Mouse (Mus musculus): ENCODE measurements around the gene Myo18a. TPM values are rescaled to one million over a fixed set of nuclear protein-coding genes. Genes with fewer than 3 reads are reported as not detected.

The Myo18a gene
- polyA plus RNA-seq, 1 experiment from 2014 or later = 17.3 TPM

DNA sequence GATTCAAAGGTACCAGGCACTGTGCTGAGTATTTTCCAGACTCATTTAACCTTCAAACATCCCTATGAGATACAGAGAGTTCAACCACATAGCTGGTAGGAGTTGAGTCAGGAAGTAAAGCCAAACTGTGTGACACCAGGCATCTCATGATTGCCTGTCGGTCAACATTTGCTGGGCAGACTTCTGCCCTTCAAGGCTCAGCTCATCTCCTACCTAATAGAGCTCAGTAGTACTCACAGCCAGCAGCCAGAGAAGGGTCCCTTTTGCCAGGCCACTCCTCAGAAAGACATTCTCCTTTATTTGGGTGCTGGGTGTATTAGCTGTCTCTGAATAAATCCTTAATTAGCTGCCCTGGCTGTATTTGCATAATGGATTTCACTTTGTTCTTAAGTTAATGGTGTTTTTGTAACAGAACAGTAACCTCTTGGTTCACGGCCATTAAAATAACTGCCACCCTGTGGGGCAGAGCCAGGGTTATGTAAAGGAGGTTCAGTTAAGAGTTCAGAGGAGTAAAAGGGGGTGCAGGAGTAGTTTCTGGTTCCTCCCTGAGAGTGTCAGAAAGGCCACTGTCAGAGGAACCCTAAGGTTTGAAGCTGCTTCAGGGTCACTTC is 127.7 kb downstream of the Myo18a start:
- Histone ChIP-seq H3K4me2 (no peak overlapping the region), H3K27ac (no peak overlapping the region), H3K4me1 (replicated peaks) (0 out of 2 replicates have a peak, but pooled peaks cover 5% of the 10 kb centered on the region), H3K4me3 (replicated peaks) (no peak overlapping the region), H3K9ac (no peak overlapping the region), H3K36me3 (no peaks in the 10 kb centered on the region; the same call in 1 of the 2 replicates), H3K27me3 (peaks cover 42% of the 10 kb centered on the region), H3K9me3 (replicated peaks) (no peaks in the 10 kb centered on the region)
- no peak for DNase-seq
- WGBS (ENCODE audit: insufficient replicate concordance) = 59% methylated on average over 2 of the region's 2 CpGs
- no peak for ATAC-seq (ENCODE audit: low read depth)

DNA sequence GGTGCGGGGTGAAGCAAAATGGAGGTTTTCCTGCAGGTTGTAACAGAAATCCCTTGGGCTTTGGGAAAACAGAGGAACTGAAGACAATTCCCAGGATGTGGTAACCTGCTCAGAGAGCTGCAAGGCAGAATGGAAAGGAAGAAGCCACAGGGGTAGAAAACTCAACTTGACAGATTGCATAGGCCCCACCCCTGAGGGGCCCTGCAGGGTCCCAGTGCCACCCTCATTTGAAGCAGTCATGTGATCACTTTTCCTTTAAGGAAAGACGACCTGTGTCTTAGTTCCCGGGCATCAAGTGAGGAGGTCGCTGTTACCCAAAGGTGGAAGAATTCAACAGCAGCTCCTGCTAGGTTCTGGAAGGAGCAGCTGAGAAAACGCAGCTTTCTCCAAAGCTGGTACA is 129.8 kb downstream of the Myo18a start:
- ATAC-seq (ENCODE audit: low read depth) = no peak
- 17% methylated on average over 5 of the region's 5 CpGs for WGBS (ENCODE audit: insufficient replicate concordance)
- H3K9me3 ChIP-seq (replicated peaks) = no peaks in the 10 kb centered on the region
- peak overlapping the region; percentile 40 for H3K4me2 ChIP-seq
- 0 out of 2 replicates have a peak, but pooled peaks cover 7% of the 10 kb centered on the region for H3K4me1 ChIP-seq (replicated peaks)
- H3K4me3 ChIP-seq (replicated peaks) = peak overlapping the region; percentile 35
- H3K36me3 ChIP-seq = no peaks in the 10 kb centered on the region; the same call in 1 of the 2 replicates
- H3K27ac ChIP-seq = peak overlapping the region; percentile 60; the same call in 1 of the 2 replicates
- H3K9ac ChIP-seq = no peak overlapping the region
- DNase-seq = no peak
- peaks cover 50% of the 10 kb centered on the region for H3K27me3 ChIP-seq

DNA sequence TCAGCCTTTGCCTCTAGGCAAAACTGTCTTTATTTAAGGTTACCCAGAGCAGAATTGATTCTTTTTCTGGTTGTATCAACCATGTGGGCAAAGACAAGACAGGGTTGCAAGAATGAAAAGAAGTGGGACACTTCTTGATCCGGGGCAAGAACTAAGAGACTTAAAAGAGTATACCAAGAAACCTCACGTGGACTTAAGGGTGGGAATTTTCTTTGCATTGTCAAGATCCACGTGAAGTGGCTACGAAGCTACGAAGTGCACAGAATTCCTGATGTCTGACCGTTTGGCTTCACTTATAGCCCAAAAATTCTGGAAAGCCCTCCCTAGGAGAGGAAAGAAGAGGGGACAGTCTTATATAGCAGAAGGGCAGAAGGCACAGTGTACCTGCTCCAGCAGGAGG is 130.2 kb downstream of the Myo18a start:
- Histone ChIP-seq H3K9ac (no peak overlapping the region), H3K9me3 (replicated peaks) (no peaks in the 10 kb centered on the region), H3K27ac (peak overlapping the region; percentile 60; the same call in 1 of the 2 replicates), H3K4me1 (replicated peaks) (0 out of 2 replicates have a peak, but pooled peaks cover 7% of the 10 kb centered on the region), H3K36me3 (no peaks in the 10 kb centered on the region; the same call in 1 of the 2 replicates), H3K4me2 (peak overlapping the region; percentile 40), H3K27me3 (peaks cover 54% of the 10 kb centered on the region), H3K4me3 (replicated peaks) (peak overlapping the region; percentile 35)
- WGBS (ENCODE audit: insufficient replicate concordance) = 27% methylated on average over 6 of the region's 6 CpGs
- ATAC-seq (ENCODE audit: low read depth) (no peak), DNase-seq (no peak)

DNA sequence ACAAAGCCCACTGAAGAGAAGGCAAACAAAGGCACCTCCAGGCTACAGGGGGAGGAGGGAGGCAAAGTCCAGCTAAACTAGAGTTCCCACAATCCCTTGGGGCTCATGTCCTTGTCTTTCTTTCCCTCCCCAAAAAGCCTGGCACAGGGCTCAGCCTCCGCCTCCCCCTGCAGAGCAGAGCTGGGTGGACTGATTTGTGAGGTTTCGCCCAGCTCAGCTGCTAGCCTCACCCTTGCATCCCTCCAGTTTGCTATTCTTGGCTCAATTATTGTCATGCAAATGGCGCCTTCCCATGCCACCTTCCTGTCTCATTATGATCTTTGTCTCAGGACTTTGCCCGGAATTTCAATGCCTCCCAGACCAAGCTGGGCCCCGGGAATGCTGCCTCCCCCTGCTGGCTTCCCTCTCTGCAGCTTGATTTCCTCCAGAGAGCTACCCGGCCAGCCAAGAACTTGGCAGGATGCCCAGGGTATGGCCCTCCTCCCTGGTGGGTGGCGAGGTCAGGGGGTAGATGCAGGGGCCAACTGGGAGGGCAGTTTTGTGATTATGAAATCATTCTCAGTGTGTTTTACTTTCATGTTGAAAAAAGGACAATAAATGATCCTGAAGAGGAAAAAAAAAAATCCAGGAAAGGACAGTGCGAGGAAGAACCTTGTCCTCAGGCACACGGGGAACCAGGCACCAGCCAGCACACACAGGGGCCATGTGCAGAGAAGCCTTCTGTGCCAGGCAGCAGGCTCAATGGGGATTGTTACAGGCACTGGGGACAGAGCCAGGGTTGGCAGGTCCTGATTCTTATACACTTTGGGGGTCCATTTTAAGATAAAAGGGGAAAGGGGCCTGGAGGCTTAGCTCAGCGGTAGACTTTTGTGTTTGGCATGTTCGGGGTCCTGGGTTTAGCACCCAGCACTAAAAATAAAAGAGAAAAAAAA is 131.0 kb downstream of the Myo18a start, which contains the start of gene Pipox:
Gene Pipox (minus strand): TSS at position 310 of the 932 bp plus-strand sequence.
- 0 out of 2 replicates have a peak, but pooled peaks cover 7% of the 10 kb centered on the region for H3K4me1 ChIP-seq (replicated peaks)
- peak; percentile 22 for DNase-seq
- peak within 1 kb of the TSS; percentile 35 for H3K4me3 ChIP-seq (replicated peaks)
- peak within 1 kb of the TSS; percentile 60 for H3K27ac ChIP-seq
- WGBS (ENCODE audit: insufficient replicate concordance) = 21% methylated on average over 11 of the region's 11 CpGs
- H3K9me3 ChIP-seq (replicated peaks) = no peaks in the 10 kb centered on the region
- peak within 1 kb of the TSS; percentile 40 for H3K4me2 ChIP-seq
- peak; percentile 78 for ATAC-seq (ENCODE audit: low read depth)
- H3K27me3 ChIP-seq = peaks cover 59% of the 10 kb centered on the region
- H3K36me3 ChIP-seq = no peaks in the 10 kb centered on the region; the same call in 1 of the 2 replicates
- H3K9ac ChIP-seq = no peak within 1 kb of the TSS

DNA sequence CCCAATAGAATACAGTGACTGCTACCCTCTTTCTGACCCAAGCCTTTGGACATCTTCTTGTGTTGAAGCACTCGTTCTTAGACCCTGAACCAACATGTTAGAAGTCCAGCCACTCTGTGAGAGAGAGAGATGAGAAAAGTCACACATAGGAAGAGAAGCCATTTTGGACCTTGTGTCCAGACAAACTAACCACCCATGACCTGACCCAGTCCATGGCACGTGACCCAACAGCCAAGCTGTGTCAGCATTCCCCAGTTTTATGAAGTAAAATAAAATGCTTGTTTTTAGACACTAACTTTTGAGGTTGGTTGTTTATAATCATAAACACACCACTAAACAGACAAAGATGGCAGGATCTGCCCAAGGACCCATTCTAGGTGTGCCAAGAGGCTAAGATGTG is 131.9 kb downstream of the Myo18a start:
- ATAC-seq (ENCODE audit: low read depth) (no peak), DNase-seq (no peak)
- Histone ChIP-seq H3K4me2 (no peak overlapping the region), H3K27ac (no peak overlapping the region), H3K9ac (no peak overlapping the region), H3K36me3 (no peaks in the 10 kb centered on the region; the same call in 1 of the 2 replicates), H3K4me3 (replicated peaks) (no peak overlapping the region), H3K27me3 (peaks cover 65% of the 10 kb centered on the region), H3K9me3 (replicated peaks) (no peaks in the 10 kb centered on the region), H3K4me1 (replicated peaks) (peaks cover 7% of the 10 kb centered on the region; the same call in 1 of the 2 replicates)
- WGBS (ENCODE audit: insufficient replicate concordance) = 46% methylated on average over 2 of the region's 2 CpGs

DNA sequence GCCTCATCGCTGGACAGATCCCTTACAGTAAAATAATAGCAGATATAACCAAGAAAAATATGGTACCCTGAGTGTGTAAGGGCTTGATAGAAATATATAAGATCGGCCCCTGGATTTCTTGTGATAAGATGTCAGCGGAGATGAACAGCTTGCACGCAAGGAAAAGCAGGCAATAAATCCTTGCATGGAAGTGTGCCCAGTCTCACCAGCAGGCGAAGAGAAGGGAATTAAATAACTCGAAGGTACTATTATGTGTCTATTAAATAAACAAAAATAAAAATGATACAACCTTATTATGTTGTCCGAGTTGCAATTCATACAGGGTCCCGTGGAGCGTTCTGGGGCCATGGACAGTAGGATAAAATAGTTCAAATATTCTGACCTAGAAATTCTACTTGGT is 133.0 kb downstream of the Myo18a start:
- 72% methylated on average over 9 of the region's 9 CpGs for WGBS (ENCODE audit: insufficient replicate concordance)
- Histone ChIP-seq H3K36me3 (no peaks in the 10 kb centered on the region), H3K4me2 (no peak overlapping the region), H3K4me1 (replicated peaks) (peaks cover 10% of the 10 kb centered on the region; the same call in 1 of the 2 replicates), H3K9me3 (replicated peaks) (no peaks in the 10 kb centered on the region), H3K27me3 (peaks cover 66% of the 10 kb centered on the region), H3K27ac (no peak overlapping the region), H3K4me3 (replicated peaks) (no peak overlapping the region), H3K9ac (no peak overlapping the region)
- no peak for ATAC-seq (ENCODE audit: low read depth)
- no peak for DNase-seq

DNA sequence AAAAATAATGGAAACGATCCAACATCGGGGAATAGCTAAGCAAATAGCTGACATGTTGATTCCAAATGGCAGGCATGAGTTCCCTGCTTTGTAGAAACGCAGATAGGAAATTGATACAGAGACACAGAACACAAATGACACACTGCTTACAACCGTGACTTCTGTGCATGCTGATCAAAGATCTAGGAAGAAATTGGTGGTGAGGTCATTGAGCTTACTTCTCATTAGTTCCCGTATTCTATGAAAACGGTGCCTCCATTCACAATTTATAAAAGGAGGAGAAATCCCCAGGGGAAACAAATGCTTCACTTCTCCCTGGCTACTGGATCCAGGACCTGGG is 133.4 kb downstream of the Myo18a start:
- H3K9me3 ChIP-seq (replicated peaks) = no peaks in the 10 kb centered on the region
- peaks cover 69% of the 10 kb centered on the region for H3K27me3 ChIP-seq
- H3K4me3 ChIP-seq (replicated peaks) = no peak overlapping the region
- WGBS (ENCODE audit: insufficient replicate concordance) = 50% methylated on average over 6 of the region's 6 CpGs
- no peak for DNase-seq
- H3K4me2 ChIP-seq = no peak overlapping the region
- peaks cover 10% of the 10 kb centered on the region; the same call in 1 of the 2 replicates for H3K4me1 ChIP-seq (replicated peaks)
- no peak overlapping the region for H3K27ac ChIP-seq
- ATAC-seq (ENCODE audit: low read depth) = no peak
- no peak overlapping the region for H3K9ac ChIP-seq
- H3K36me3 ChIP-seq = no peaks in the 10 kb centered on the region

DNA sequence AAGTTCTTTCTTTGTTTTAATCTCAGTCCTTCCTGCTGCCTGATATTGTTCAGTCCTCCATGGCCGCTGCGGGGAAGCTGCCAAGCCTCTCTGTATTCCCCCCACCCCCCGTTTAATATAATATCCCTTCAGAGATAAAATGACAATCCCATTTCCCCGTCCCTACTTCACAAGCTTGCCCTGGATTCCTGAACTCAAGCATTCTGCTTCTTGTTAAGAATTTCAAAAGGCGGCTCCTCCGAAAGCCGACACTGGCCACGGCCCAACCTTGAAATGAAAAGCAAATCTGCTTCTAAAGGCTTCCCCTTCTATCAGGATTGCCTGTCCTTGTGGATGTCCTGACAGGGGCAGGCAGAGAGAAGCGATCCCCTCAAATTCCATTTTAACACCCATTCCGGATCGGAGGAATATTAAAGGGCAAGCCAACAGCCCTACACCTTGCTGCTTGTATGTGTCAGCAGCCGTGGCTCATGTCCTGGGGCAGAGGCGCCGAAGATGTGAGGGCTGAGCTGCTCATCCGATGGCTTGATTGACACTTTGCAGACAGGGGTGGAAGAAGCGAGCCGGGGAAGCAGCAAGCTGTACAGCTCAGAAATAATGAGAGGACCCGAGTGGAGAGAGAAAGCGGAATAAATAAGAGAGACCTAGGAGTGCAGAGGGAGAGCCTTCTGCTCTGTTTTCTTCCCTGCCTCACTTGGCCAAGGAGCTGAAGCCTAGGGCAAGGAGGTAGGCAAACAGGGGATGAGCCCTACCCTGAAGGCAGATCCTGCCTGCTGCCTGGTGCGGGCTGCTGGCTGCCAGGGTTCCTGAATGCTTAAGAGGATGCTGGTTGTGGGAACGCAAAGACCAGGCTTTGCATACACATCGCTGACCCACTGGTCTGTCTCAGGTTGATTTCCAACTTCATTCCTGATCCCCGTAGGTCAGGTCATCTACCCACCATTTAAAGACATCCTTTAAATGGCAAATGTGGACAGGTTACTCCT is 134.1 kb downstream of the Myo18a start:
- no peak overlapping the region for H3K4me3 ChIP-seq (replicated peaks)
- H3K4me2 ChIP-seq = no peak overlapping the region
- DNase-seq (no peak), ATAC-seq (ENCODE audit: low read depth) (no peak)
- peaks cover 14% of the 10 kb centered on the region for H3K4me1 ChIP-seq (replicated peaks)
- no peaks in the 10 kb centered on the region for H3K9me3 ChIP-seq (replicated peaks)
- H3K36me3 ChIP-seq = no peaks in the 10 kb centered on the region
- WGBS (ENCODE audit: insufficient replicate concordance) = 30% methylated on average over 23 of the region's 23 CpGs
- peaks cover 75% of the 10 kb centered on the region for H3K27me3 ChIP-seq
- no peak overlapping the region for H3K27ac ChIP-seq
- H3K9ac ChIP-seq = no peak overlapping the region

DNA sequence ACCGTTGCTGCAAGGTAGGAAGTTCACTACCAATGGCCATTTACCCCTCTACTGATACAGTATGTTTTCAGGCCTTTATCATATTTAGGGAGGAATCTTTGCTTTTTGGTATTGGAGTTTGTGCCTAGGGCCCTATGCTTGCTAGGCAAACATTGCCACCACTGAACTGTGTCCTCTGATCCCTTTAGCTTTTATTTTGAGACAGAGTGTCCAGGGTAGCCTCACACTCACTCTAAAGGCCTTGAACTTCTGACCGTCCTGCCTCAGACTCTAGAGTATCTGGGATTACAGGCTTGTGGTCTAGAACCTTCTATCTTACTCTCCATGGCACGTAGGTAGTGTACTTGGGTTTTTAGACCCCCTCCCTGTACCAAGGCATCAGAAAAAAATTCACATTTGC is 137.1 kb downstream of the Myo18a start:
- Histone ChIP-seq H3K36me3 (no peaks in the 10 kb centered on the region), H3K4me3 (replicated peaks) (no peak overlapping the region), H3K9me3 (replicated peaks) (no peaks in the 10 kb centered on the region), H3K4me2 (no peak overlapping the region), H3K9ac (no peak overlapping the region), H3K27me3 (peaks cover 73% of the 10 kb centered on the region), H3K27ac (no peak overlapping the region; the same call in 1 of the 2 replicates), H3K4me1 (replicated peaks) (peaks cover 15% of the 10 kb centered on the region)
- DNase-seq (no peak), ATAC-seq (ENCODE audit: low read depth) (no peak)
- 55% methylated on average over 3 of the region's 3 CpGs for WGBS (ENCODE audit: insufficient replicate concordance)

DNA sequence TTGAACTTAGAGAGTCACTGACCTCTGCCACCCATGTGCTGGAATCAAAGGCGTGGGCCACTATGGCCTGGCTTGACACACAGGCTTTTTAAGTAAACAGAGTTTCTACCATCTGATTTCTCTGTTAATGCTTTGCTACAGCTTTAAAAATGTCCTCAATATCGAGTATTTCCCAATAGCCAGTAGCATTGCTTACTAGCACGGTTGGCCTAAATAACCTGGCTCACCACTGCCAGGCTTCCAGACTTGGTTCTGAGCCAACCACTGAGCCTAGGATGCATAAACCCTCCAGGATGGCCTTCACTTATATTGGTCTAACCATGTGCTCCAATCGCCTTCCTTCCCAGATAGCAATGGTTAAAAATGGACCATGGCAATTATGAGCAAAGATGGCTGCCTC is 137.7 kb downstream of the Myo18a start:
- DNase-seq (no peak), ATAC-seq (ENCODE audit: low read depth) (no peak)
- Histone ChIP-seq H3K4me2 (no peak overlapping the region), H3K36me3 (no peaks in the 10 kb centered on the region), H3K9ac (no peak overlapping the region), H3K4me3 (replicated peaks) (no peak overlapping the region), H3K27ac (no peak overlapping the region; the same call in 1 of the 2 replicates), H3K4me1 (replicated peaks) (peaks cover 11% of the 10 kb centered on the region), H3K27me3 (peaks cover 71% of the 10 kb centered on the region), H3K9me3 (replicated peaks) (no peaks in the 10 kb centered on the region)
- WGBS (ENCODE audit: insufficient replicate concordance) = 63% methylated on average over 4 of the region's 4 CpGs

Measured in liver, embryonic 13.5 days (tissue).